ENCODE assay signal across 7 mouse cellular contexts in genomic region chr16:59683434-59683833, GRCm38 (mm10). TPM values are rescaled to one million over a fixed set of nuclear protein-coding genes. Genes with fewer than 3 reads are reported as not detected.
DNase-seq lines count a peak whose midpoint lies in the region; ATAC-seq and TF ChIP-seq lines count a peak whose summit lies in the region.

No protein-coding gene starts in this region.

- no peak overlapping the region for H3K4me3 ChIP-seq in forebrain, postnatal 0 days (ENCODE audit: low read depth, low read length)

- H3K9me3 ChIP-seq in forebrain, postnatal 0 days (ENCODE audit: low read length): no peaks in the 10 kb centered on the region

- H3K36me3 ChIP-seq in forebrain, postnatal 0 days (ENCODE audit: insufficient read depth): no peaks in the 10 kb centered on the region

- H3K27me3 ChIP-seq in forebrain, postnatal 0 days (ENCODE audit: insufficient read depth, low read length): no peaks in the 10 kb centered on the region

- under 1% methylated on average over 8 of the region's 8 CpGs for WGBS in forebrain, postnatal 0 days

- no peak overlapping the region for H3K9ac ChIP-seq in forebrain, postnatal 0 days

- ATAC-seq in forebrain, postnatal 0 days: peak; percentile 95
- peak; percentile 81 for ATAC-seq in megakaryocyte-erythroid progenitor cell, adult 5-6 weeks (replicated peaks; ENCODE audit: low FRiP score, low TSS enrichment, poor library complexity, severe bottlenecking)

- H3K4me2 ChIP-seq in forebrain, postnatal 0 days (ENCODE audit: low read depth): peak overlapping the region; percentile 24; the same call in 1 of the 2 replicates

- TF ChIP-seq CTCF in forebrain, postnatal 0 days (IDR thresholded peaks at IDR 0.05; ENCODE audit: low read depth): peak; percentile 98

- peak; percentile 68 for DNase-seq in R1 (ENCODE audit: low read depth, low spot score)
- DNase-seq in cerebellum, adult 11 months: peak; percentile 36
- peak; percentile 92 for DNase-seq in forebrain, postnatal 0 days
- peak; percentile 69 for DNase-seq in induced T-regulatory cell, adult 2 months (ENCODE audit: low read depth)
- peak; percentile 73 to 83 for DNase-seq in left cerebral cortex, adult 18-20 months (ENCODE audit: low spot score in 2 of 2)
- peak; percentile 60 to 63 for DNase-seq in right cerebral cortex, postnatal 36 days (ENCODE audit: low spot score in 2 of 2)

- H3K27ac ChIP-seq in forebrain, postnatal 0 days (ENCODE audit: low read depth, low read length): no peak overlapping the region

- H3K4me1 ChIP-seq in forebrain, postnatal 0 days (ENCODE audit: insufficient read depth): no peaks in the 10 kb centered on the region

RNA-seq across cellular contexts. Expression of gene Arl6, which starts 44.2 kb away (rescaled TPM):
- 37.3 and 47.7 TPM in 2 replicates for total RNA-seq in forebrain, postnatal 0 days (2014; rRNA removed)
- 64.6 and 65.3 TPM in 2 replicates for polyA plus RNA-seq in forebrain, postnatal 0 days (2015; fragmentation: Nextera tagmentation; extraction: Ambion mirVana)
- 10 to 100 TPM; 26.3 to 34.0 TPM for total RNA-seq in left cerebral cortex, adult 18-20 months (2021)
- 2.9 and 4.4 TPM in 2 replicates for total RNA-seq in megakaryocyte-erythroid progenitor cell, adult 5-6 weeks (2014; fragmentation: Nextera tagmentation)
- total RNA-seq in megakaryocyte-erythroid progenitor cell, adult 5-6 weeks (2017): 9.3 and 13.8 TPM in 2 replicates

Comparison
In these comparisons a context has a peak if more than half of its experiments do, and no peak if none do; other contexts are left out.
1. DNase-seq: peak in every context shown above with its lines; median percentile 92 in forebrain, postnatal 0 days; 78 in left cerebral cortex, adult 18-20 months; 69 in induced T-regulatory cell, adult 2 months; 68 in R1; 62 in right cerebral cortex, postnatal 36 days; 36 in cerebellum, adult 11 months.